Mouse (Mus musculus): ENCODE data around the gene Fut4.
"Not testable (repeated sequence)": the region's sequence is repeated elsewhere in the genome, so short reads cannot be mapped to it uniquely, and the experiment has no call there.

Fut4 gene

DNA sequence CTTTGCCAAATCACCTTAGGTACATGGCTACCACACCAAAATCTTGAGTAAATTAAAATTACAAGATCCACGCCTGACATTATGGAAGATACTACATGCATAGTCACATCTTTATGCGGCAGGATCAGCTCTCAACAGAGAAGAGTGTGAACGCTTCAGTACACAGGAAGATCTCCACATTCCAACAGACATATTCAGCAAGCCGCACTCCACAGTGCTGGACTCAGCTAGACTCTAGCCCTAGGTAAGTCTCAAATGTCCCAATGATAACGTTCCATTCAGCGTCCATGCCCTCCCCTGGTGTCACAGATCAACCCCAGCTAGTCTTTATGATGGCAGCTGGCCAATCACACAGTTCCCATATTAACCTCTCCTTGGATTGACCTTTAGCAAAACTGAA is 26.2 kb downstream of the Fut4 start:
- no peak for DNase-seq (ENCODE audit: low spot score in 2 of 2)

DNA sequence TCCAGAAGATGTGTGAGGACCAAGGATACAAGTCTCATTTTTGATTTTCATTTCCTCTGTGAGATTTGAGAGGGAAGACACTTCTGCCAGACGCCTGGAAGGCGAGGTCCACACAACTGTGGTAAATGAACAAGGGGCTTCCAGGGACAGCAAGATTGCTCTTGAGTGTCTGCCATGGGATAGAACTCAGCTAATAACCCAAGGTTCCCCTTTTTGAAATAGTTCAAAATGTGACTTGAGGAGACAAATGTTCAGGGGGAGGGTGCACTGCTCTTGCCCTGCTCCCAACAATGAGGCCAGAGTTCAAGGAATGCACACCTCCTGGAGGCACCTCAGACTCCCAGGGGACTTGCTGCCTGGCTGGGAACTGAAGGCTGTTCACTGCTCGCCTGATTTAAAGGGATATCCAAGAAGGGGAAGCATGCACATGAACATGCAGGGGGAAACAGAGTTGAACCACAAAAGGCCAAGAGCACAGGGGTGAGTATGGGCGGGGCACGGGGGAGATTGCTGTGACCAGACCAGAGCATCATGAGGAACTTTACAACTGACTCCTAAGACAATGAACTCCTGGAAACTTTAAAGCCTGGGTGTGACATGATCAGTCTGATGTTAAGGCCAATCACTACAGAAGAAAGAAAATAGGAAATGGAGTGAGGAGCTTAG is 27.3 kb downstream of the Fut4 start:
- DNase-seq (ENCODE audit: low spot score in 2 of 2) = no peak

DNA sequence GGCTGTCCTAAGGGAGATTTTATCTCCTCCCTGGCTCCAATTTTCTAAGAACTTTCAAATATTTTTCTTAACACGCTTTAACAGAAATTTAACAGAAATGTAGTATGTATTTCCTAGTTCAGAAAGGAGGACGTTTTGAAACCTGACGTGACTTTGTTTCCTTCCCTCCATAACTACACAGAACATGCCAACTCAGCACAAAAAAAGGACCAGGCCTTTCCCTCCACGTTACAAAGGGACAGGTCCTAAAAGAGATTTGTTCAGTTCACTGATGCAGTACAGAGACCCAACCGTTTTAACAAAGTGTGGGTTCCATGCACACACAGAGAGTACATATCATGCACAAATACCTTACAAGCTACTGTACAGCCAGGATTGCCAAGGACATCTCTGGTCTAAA is 30.6 kb downstream of the Fut4 start:
- no peak for DNase-seq (ENCODE audit: low spot score in 2 of 2)

DNA sequence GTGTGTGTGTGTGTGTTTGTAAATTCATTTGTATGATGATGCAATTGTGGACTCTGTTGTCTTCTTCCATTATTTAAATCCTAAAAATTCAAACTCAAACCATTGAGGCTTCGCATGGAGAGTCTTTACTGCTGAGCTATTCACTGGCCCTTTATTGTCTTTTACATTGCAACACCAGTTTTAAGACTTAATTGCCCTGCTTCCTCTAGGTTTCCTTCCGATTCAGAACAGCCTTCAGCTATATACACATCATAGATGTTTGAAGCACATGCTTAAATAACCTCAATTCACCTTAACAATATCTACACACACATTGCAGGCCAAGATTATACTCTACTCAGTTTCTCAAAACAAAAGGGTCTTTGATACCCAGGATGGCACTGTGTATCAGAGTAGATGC is 31.8 kb downstream of the Fut4 start:
- DNase-seq (ENCODE audit: low spot score in 2 of 2) = no peak

DNA sequence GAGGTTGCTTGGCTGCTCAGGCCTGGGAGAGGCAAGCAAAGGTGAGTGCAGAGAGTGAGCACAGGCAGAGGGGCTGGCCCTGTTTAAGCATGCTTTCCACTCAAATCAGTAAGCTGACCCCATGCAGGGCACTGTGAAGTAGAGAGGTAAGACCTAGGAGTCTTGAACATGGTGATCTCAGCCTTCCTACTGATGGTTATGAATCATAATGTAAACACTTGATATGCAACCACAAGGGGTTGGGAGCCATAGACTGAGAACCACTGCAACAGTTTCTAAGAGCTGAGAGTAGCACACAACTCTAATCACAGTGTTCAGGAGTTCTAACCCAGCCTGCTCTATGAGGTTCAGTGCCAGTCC is 33.9 kb downstream of the Fut4 start:
- no peak for DNase-seq (ENCODE audit: low spot score in 2 of 2)

DNA sequence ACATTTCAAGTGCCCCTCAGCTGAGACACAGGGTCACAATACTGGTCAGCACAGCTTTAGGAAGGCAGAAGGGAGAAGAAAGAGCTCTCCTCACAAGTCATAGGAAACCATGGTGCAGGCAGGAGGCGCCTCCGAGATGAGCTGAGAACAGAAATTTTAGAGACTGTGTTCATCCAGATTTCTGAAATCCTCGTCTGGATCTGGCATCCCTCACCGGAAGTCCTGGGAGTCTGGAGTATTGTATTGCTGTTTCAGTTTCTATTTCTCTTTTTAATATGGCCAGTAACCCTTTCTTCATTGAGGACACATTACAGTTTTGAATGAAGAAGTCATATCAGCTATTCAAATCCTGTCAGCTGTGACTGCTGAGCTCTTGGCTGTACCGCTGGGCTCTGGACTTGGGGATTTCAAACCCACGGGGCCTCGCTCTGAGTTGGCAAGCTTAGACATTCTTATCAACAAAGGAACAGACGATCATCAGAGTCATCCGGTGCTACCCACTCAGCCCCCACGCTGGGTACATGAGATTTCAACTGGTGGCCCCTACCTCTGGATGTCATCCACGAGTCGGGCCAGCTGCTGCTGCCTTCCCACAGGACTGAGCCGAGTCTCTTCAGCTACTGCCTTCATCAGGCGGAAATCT is 34.4 kb downstream of the Fut4 start:
- no peak for DNase-seq (ENCODE audit: low spot score in 2 of 2)

DNA sequence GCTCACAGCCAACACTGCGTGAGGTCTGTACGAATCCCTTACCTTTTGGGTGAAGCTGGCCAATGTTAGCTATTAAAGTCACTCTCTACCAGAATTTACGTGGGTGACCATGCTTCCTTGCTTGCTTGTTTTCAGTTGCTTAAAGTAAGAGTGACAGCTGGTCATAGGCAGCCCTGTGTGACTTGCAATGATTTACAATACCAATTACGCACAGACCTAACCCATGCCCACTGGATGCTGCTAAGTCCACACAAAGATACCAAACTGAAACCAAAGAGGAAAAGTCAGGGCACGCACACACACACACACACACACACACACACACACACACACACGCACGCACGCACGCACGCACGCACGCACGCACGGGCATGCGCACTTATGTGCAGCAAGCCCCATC is 36.9 kb downstream of the Fut4 start:
- DNase-seq (ENCODE audit: low spot score in 2 of 2) = no peak

DNA sequence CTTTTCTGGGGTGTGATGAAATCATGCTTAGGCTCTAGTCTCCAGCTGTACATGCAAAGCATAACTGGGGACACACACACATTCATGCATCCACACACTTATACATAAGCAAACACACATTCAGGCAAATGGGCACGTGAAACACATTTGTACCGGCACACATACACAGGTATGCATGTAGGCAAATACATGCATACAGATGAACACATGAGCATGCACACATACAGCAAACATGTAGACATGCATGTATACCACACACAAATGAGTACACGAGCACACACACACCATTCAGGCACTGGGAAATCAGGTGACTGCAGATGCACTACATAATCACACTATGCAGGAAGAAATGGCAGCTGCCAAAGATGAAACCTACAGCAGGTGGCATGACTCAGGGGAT is 41.3 kb downstream of the Fut4 start:
- DNase-seq (ENCODE audit: low spot score in 2 of 2) = no peak

DNA sequence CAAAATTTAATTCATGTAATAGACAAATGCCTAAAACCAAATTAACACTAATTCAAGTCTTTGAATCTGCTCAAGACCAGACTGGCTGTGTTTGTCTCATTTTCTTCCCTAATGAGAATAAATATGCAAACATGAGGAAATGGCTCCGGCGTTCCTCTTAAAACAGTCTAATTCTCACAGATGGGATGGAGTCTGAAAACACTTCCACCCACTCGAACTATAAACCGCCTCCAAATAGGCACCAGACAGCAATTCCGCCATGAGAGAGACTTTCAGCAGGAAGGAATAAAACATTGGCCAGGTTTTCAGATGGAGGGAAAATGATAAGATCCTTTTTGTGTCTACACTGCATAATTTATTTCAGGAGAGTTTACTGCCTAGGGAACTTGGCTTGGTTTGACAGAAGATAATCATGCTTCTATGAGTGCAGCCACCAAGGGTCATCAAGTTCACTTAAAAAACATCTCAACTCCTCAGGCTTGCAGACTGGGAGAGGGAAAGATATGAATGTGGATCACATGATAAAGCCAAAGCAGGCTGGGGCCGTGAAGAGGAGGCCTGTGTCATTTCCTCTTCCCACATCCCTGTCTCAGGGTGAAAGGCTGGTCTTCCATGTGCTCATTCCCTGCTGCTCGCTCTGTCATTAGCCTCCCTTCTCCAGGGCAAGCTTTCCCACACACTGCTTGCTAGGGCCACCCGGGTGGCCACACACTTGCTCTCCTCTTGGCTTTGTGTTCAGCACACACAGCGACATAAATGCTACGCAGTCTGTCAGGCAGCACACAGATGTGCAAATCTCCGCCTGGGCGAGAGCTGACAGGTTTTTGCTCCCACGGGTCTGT is 46.7 kb downstream of the Fut4 start:
- DNase-seq (ENCODE audit: low spot score in 2 of 2) = no peak

DNA sequence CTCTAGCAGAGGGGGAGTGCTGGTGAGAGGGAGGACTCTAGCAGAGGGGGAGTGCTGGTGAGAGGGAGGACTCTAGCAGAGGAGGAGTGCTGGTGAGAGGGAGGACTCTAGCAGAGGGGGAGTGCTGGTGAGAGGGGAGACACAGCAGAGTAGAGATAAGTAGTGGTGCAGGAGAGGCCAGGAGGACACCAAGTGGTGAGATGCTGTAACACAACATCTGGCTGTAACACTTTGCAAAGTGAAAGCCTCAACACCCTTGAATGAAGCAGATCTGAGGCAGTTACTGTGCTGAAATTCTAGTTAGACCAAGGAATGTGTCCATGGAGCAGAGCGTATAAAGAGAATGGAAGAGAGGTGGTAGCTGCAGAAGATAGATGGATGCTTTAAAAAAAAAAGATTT is 51.4 kb downstream of the Fut4 start:
- DNase-seq (ENCODE audit: low spot score in 2 of 2) = not testable (repeated sequence)

DNA sequence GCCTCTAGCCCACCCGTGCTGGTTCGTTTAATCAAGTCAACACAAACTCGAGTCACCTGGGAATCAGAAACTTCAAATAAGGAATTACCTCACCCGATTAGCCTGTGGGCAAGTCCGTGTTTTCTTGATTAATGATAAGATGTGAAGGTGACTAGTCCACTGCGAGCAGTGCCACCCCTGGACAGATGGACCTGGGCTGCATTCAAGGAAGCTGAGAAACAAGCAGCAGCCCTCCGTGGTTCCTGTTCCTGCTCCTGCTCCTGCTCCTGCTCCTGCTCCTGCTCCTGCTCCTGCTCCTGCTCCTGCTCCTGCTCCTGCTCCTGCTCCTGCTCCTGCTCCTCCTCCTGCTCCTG is 52.9 kb downstream of the Fut4 start:
- DNase-seq (ENCODE audit: low spot score in 2 of 2) = no peak

DNA sequence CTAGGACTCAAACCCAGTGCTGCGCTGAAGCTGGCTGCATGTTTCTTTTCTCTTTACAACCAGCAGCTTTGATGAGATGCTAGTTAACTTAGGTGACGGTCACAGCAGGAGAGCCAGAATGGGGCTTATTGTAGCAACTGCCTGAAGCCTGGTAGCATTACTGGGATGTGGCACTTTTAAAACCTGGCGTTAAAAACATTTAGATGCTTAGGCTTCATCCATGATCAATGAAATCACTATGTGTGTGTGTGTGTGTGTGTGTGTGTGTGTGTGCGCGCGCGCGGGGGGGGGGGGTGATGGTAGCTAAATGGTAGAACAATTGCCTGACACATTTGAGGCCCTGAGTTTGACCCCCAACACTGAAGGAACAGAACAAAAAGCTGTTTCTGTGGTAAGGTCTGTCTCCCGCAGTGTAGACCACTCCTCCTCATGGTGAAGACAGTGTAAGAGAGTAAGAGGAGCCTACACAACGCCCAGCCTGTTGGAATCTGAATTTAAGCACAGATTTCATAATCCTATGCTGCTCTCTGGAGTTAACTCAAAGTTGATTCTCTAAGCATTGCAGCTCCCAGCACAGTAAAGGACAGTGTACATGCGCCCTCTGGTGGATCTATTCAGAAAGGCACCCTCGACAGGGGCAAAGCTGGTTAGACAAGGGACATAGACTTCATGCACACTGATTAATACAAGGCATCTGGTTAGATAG is 53.5 kb downstream of the Fut4 start:
- peak; percentile 96 to 98 for DNase-seq (ENCODE audit: low spot score in 2 of 2)
